Mouse (Mus musculus): ENCODE data around the gene B2m.

B2m gene

GRCm38 (mm10) chr2:122149716-122150115, 2.2 kb downstream of the B2m start:
- no peak for DNase-seq (ENCODE audit: low spot score in 2 of 2)

GRCm38 (mm10) chr2:122151221-122151620, 3.7 kb downstream of the B2m start:
- DNase-seq (ENCODE audit: low spot score in 2 of 2): no peak

GRCm38 (mm10) chr2:122152850-122153249, 5.4 kb downstream of the B2m start:
- DNase-seq (ENCODE audit: low spot score in 2 of 2): no peak

- DNase-seq (ENCODE audit: low spot score in 2 of 2): no peak
These were observed 6.3 kb downstream of the B2m start for GRCm38 (mm10) chr2:122153681-122154365.

DNA sequence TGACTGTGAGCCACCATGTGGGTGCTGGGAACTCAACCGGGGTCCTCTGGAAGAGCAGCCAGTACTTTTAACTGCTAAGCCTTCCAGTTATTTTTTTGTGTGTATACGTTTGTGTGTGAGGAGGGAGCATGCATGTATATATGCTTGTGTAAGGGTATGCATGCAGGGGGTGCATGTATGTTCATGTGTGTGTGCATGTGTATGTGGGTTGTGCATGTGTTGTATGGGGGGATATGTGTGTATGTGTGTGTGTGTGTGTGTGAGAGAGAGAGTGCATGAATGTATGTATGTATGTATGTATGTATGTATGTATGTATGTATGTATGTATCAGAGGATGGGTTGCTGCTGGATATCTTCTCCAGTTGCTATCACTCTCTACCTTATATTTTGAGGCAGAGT, 7.0 kb downstream of the B2m start:
- no peak for DNase-seq (ENCODE audit: low spot score in 2 of 2)

DNA sequence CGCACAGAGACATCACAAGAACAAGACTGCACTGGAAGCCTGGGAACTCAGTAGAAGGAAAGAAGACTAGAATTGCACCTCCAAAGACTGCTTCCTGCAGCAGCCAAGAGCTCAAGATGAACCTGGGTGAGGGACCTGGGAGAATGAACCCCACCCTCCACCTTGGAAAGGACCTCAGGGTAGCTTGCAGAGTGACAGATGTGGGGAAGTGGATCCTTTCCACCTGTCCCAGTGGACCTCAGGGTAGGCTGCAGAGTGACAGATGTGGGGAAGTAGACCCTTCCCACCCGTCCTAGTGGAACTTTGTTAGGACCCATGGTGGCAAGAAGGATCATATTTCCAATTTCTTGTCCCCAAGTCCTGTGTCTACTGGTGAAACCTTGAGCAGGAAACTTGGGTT, 7.8 kb downstream of the B2m start:
- no peak for DNase-seq (ENCODE audit: low spot score in 2 of 2)

- no peak for DNase-seq (ENCODE audit: low spot score in 2 of 2)
These were observed 8.7 kb downstream of the B2m start for GRCm38 (mm10) chr2:122156051-122156700.

GRCm38 (mm10) chr2:122157561-122157960, 10.1 kb downstream of the B2m start:
- DNase-seq (ENCODE audit: low spot score in 2 of 2): no peak

- no peak for DNase-seq (ENCODE audit: low spot score in 2 of 2)
These were observed 10.9 kb downstream of the B2m start for GRCm38 (mm10) chr2:122158362-122158802.

DNA sequence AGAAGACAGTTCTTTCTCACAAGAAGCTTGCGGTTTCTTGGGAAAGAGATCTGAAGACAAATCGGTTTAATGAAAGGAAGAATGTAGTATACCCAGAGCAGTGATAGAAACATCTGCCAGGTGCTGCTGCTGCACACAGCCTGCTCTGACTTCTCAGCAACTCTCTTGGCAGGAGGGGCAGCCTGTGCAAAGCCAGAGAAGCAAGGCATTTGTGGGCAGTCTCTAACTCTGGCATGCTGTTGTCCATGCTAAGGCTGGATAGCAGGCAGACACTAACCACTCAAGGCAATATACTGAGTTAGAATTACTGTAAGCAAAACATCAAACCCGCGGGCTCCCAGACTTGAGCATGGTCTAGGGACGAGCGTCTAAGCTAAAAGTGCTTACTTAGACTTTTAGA, 12.2 kb downstream of the B2m start:
- no peak for DNase-seq (ENCODE audit: low spot score in 2 of 2)

DNA sequence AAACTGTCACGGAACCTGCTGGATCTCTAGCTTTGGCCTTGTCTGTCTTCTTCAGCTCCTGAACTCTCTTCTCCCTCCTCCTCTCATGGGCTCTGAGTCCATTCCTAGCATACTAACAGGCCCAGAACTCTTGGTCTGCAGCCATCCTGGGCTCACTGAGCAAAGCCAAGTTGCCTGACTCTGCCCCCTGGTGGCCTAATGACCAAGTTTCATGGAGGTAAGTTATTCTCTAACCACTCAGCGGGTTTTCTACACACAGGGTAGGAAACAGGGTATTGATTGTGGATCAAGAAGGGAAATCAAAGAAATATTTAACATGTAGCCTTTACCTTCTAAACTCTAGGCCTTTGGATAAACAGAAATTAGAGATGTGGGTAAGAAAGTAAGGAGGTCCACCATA, 13.2 kb downstream of the B2m start, which contains the start of gene Trim69:
Gene Trim69 (plus strand): TSS at position 21 of the 400 bp plus-strand sequence.
- DNase-seq (ENCODE audit: low spot score in 2 of 2): peak; percentile 42 to 68

DNA sequence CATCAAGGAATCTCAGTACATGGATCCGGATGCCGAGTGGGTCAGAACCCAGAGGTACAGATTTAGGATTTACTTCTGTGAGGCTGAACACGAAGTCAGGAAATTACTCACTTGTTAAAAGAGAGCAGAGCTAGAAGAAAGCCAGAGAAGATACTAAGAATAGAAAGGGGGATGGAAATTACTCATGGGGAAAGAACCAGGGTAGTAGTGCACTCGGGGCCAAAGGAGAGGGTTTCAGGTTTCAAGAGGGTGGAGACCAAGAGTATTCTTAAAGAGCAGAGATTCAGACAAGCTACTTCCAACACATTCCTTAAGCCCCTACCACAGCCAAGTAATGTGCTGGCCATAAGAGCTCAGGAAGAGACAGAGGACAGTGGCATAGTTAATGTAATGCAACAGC, 14.1 kb downstream of the B2m start:
- DNase-seq (ENCODE audit: low spot score in 2 of 2): no peak

GRCm38 (mm10) chr2:122162529-122162928, 15.0 kb downstream of the B2m start:
- DNase-seq (ENCODE audit: low spot score in 2 of 2): no peak

DNA sequence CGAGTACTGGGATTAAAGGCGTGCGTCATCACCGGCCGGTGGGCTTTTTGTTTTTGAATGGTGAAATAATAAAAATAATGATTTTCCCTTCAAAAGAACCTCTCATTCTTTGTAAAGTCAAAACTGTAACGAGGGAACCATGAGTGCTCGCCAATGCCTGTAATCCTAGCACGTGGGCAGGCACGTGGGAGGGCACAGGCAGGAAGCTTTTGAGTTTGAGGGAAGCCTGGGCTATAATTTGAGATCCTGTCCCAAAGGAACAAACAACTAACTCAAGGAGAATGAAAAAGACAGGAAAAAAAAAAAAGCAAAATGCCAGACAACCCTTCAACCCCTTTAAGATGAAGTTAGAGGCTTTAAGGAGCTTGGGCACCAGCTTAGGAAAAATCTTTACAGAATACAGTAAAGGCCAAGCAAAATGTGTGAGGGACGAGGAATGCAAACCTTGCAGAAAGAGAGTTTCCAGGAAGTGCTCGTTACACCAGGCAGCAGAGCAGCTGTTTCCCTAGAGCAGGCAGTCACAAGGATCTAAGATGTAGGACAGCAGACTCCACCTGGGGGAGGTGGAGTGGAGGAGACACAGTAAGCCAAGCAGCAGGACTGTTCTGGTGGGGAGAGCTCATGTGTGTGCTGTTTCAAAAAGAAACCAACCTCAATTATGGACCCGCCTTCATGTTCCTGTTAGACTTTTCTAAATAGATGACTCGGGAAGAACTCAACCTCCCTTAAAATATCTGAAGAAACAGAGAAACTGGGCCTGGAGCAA, 16.1 kb downstream of the B2m start:
- no peak for DNase-seq (ENCODE audit: low spot score in 2 of 2)

- no peak for DNase-seq (ENCODE audit: low spot score in 2 of 2)
These were observed 16.8 kb downstream of the B2m start for GRCm38 (mm10) chr2:122164293-122164692.

- no peak for DNase-seq (ENCODE audit: low spot score in 2 of 2)
These were observed 23.8 kb downstream of the B2m start for GRCm38 (mm10) chr2:122171292-122171691.

- DNase-seq (ENCODE audit: low spot score in 2 of 2): no peak
These were observed 24.7 kb downstream of the B2m start for GRCm38 (mm10) chr2:122172188-122172587.

DNA sequence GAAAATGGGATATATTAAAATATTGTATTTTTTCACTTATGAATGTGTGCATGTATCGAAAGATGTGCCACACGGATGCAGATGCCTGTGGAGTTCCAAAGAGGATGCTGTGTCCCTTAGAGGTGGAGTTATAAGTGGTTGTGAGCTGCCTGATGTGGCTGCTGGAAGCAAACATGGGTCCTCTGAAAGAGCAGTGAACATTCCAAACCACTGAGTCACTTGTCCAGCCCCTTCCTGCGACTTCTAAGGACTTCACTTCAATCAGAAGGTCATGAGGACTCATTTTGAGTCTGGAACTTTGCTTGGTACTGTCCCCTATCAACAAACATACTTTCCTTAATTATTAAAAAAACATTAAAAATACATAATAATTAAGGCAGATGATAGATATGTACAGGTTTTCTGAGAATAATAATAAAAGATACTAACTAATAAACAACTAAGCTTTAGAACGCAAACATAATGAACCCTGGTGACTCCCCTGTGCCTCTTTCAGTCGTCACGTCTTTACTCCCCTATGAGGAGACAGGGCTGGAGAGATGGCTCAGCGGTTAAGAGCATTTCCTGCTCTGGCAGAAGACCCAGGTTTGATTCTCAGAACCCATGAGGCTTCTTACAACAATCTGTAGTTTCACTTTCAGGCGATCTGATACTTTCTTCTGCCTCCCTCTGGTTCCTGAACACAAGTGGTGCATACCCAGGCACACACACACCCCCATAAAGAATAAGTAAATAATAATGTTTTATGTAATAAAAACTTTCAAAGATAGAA, 32.8 kb downstream of the B2m start:
- no peak for DNase-seq (ENCODE audit: low spot score in 2 of 2)

DNA sequence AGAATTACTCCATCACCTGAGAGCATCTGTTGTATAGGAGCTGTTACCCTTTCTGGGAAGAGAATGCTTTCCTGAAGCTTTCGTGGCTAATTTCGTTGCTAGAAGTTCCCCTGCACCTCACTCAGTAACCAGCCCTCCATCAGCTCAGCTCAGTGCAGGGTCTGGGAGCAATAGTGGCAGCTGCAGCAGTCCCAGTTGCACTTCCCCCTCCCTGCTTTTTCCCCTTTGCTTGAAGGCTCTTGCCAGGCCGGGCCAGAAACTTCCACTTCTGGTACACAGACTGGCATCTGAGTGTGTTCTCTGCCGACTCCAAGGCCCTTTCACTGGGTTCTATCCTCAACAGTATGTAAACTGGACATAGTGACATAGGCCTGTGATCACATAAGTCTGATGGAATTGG, 37.6 kb downstream of the B2m start:
- no peak for DNase-seq (ENCODE audit: low spot score in 2 of 2)

DNA sequence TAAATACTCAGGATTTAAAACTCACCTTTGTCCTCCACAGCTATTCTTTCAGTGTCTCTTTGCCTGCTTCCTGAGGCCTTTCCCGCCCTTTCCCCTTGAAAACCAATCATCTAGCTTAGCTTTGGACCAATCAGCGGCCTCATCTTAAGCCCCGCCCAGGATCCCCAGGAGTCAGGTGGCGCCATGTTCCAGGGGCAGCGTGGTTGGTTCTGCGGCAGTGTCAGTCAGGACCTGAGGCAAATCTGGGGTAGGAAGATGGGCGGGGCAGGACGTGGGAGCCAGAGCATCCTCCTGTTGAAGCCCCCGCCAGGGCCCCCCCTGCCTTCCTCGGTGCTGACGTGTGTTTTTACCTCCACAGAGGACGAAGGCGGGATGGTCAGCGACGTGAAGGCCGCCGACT, 38.6 kb downstream of the B2m start, which contains the start of the genes Patl2 and Terb2:
Gene Patl2 (minus strand): TSS at position 84 of the 400 bp plus-strand sequence.
Gene Terb2 (plus strand): TSS at position 167 of the 400 bp plus-strand sequence.
- no peak for DNase-seq (ENCODE audit: low spot score in 2 of 2)

- DNase-seq (ENCODE audit: low spot score in 2 of 2): no peak
These were observed 39.3 kb downstream of the B2m start for GRCm38 (mm10) chr2:122186751-122187150.

- DNase-seq (ENCODE audit: low spot score in 2 of 2): no peak
These were observed 44.4 kb downstream of the B2m start for GRCm38 (mm10) chr2:122191849-122192248.
